Mouse (Mus musculus) C2C12 (cell line): ENCODE measurements around the gene Zbtb2. TPM values are rescaled to one million over a fixed set of nuclear protein-coding genes. Genes with fewer than 3 reads are reported as not detected.

Source experiments
- H3K27me3 ChIP-seq: one replicate; pipeline ENCODE4 v1.6.1; 2011; ENCODE audit not compliant: control insufficient read depth, insufficient read depth, insufficient read length
- H3K36me3 ChIP-seq: one replicate; pipeline ENCODE4 v1.6.1; 2011; ENCODE audit not compliant: control insufficient read depth, insufficient read depth
- H3K4me3 ChIP-seq: one replicate; pipeline ENCODE4 v1.5.1; 2011; ENCODE audit warnings: mild to moderate bottlenecking, control low read depth; ENCODE audit not compliant: poor library complexity, insufficient read depth, severe bottlenecking
- H3K79me2 ChIP-seq: one replicate; pipeline ENCODE4 v1.6.1; 2011; ENCODE audit not compliant: control insufficient read depth, insufficient read depth
- H3K79me3 ChIP-seq: one replicate; pipeline ENCODE4 v1.6.1; 2011; ENCODE audit warnings: low read depth, control low read depth
- H3ac ChIP-seq: one replicate; pipeline ENCODE3; 2011; ENCODE audit warnings: low read depth; ENCODE audit not compliant: control insufficient read depth, insufficient read length
- CEBPB ChIP-seq: IDR thresholded peaks from one replicate; pipeline ENCODE4 v1.6.1; 2011; ENCODE audit warnings: low read depth, mild to moderate bottlenecking, control low read depth, moderate library complexity
- CTCF ChIP-seq: IDR thresholded peaks from one replicate; pipeline ENCODE4 v1.5.1; 2011; ENCODE audit not compliant: control insufficient read depth, insufficient read depth, insufficient read length
- FOSL1 ChIP-seq: IDR thresholded peaks from one replicate; pipeline ENCODE4 v1.8.0; 2011; ENCODE audit warnings: mild to moderate bottlenecking, low read length; ENCODE audit not compliant: poor library complexity, insufficient read depth, severe bottlenecking
- MAX ChIP-seq: IDR thresholded peaks from one replicate; pipeline ENCODE4 v1.6.1; 2011; ENCODE audit warnings: mild to moderate bottlenecking, control low read depth
- MYOD1 ChIP-seq: IDR thresholded peaks from one replicate; pipeline ENCODE4 v1.6.1; 2011; ENCODE audit warnings: low read depth; ENCODE audit not compliant: control insufficient read depth, insufficient read length
- MYOG ChIP-seq: IDR thresholded peaks from one replicate; pipeline ENCODE4 v1.6.1; 2011; ENCODE audit not compliant: control insufficient read depth, insufficient read length; ENCODE audit errors: extremely low read depth
- USF1 ChIP-seq: IDR thresholded peaks from one replicate; pipeline ENCODE4 v1.6.1; 2011; ENCODE audit warnings: low read depth, mild to moderate bottlenecking, control low read depth, moderate library complexity
- polyA plus RNA-seq: library from polyadenylated mRNA; unstranded; fragments of >200 nt; fragmentation: generic; extraction: Trizol; gene quantifications from one replicate; pipeline ENCODE4 v1.2.1, GENCODE M21; 2012; ENCODE audit warnings: missing spikeins

The Zbtb2 gene
- polyA plus RNA-seq, 1 experiment: 7.9 TPM

- peaks cover 31% of the 10 kb centered on the region for H3K36me3 ChIP-seq
- no peaks in the 10 kb centered on the region for H3K27me3 ChIP-seq
- H3K79me3 ChIP-seq: peaks cover 2% of the 10 kb centered on the region
- H3ac ChIP-seq: no peak overlapping the region
- no peaks in the 10 kb centered on the region for H3K79me2 ChIP-seq
- TF ChIP-seq MAX: no peak
- TF ChIP-seq CTCF: no peak
- TF ChIP-seq CEBPB: no peak
- TF ChIP-seq MYOG: no peak
- no peak for TF ChIP-seq MYOD1
- TF ChIP-seq FOSL1: no peak
- TF ChIP-seq USF1: no peak
- H3K4me3 ChIP-seq: no peak overlapping the region
Observed at GRCm38 (mm10) chr10:4370105-4370504, 17.8 kb downstream of the Zbtb2 start.

- H3ac ChIP-seq: no peak overlapping the region
- no peaks in the 10 kb centered on the region for H3K79me3 ChIP-seq
- H3K27me3 ChIP-seq: no peaks in the 10 kb centered on the region
- H3K36me3 ChIP-seq: peaks cover 10% of the 10 kb centered on the region
- no peak for TF ChIP-seq MYOG
- no peak for TF ChIP-seq CEBPB
- no peak for TF ChIP-seq USF1
- no peak for TF ChIP-seq MAX
- no peak for TF ChIP-seq CTCF
- TF ChIP-seq MYOD1: no peak
- TF ChIP-seq FOSL1: no peak
- H3K4me3 ChIP-seq: no peak overlapping the region
- no peaks in the 10 kb centered on the region for H3K79me2 ChIP-seq
Observed at GRCm38 (mm10) chr10:4364618-4365017, 23.3 kb downstream of the Zbtb2 start.

GRCm38 (mm10) chr10:4357435-4357834 is 30.5 kb downstream of the Zbtb2 start:
- no peaks in the 10 kb centered on the region for H3K27me3 ChIP-seq
- TF ChIP-seq FOSL1: no peak
- TF ChIP-seq USF1: no peak
- TF ChIP-seq MAX: no peak
- no peak for TF ChIP-seq CTCF
- no peak for TF ChIP-seq MYOG
- TF ChIP-seq CEBPB: no peak
- TF ChIP-seq MYOD1: no peak
- H3K79me2 ChIP-seq: no peaks in the 10 kb centered on the region
- H3K4me3 ChIP-seq: no peak overlapping the region
- no peak overlapping the region for H3ac ChIP-seq
- no peaks in the 10 kb centered on the region for H3K36me3 ChIP-seq
- no peaks in the 10 kb centered on the region for H3K79me3 ChIP-seq

- Histone ChIP-seq H3K27me3 (no peaks in the 10 kb centered on the region), H3K79me2 (no peaks in the 10 kb centered on the region), H3ac (no peak overlapping the region), H3K79me3 (no peaks in the 10 kb centered on the region), H3K4me3 (no peak overlapping the region), H3K36me3 (no peaks in the 10 kb centered on the region)
- no peak for TF ChIP-seq USF1
- TF ChIP-seq MYOG: no peak
- TF ChIP-seq MYOD1: no peak
- TF ChIP-seq MAX: no peak
- TF ChIP-seq CEBPB: no peak
Observed at GRCm38 (mm10) chr10:4356640-4357039, 31.3 kb downstream of the Zbtb2 start.

- no peak for TF ChIP-seq CEBPB
- TF ChIP-seq MYOD1: no peak
- TF ChIP-seq FOSL1: no peak
- TF ChIP-seq USF1: no peak
- no peak for TF ChIP-seq CTCF
- no peak for TF ChIP-seq MAX
- no peak for TF ChIP-seq MYOG
- H3K79me2 ChIP-seq: no peaks in the 10 kb centered on the region
- H3ac ChIP-seq: no peak overlapping the region
- no peak overlapping the region for H3K4me3 ChIP-seq
- H3K79me3 ChIP-seq: no peaks in the 10 kb centered on the region
- H3K27me3 ChIP-seq: no peaks in the 10 kb centered on the region
- H3K36me3 ChIP-seq: no peaks in the 10 kb centered on the region
Observed at GRCm38 (mm10) chr10:4355882-4356451, 31.9 kb downstream of the Zbtb2 start.
